Mouse (Mus musculus) ES-E14 (cell line): ENCODE data around the gene AI413582. TPM values are rescaled to one million over a fixed set of nuclear protein-coding genes. Genes with fewer than 3 reads are reported as not detected.

ENCODE experiments used
- DNase-seq: peaks from one replicate; pipeline ENCODE4 v3.0.0-alpha.2; 2013; ENCODE audit warnings: low read depth, low spot score
- H3K27ac ChIP-seq: 2 replicates; pipeline ENCODE4 v1.5.1; 2012; ENCODE audit warnings: low read depth, mild to moderate bottlenecking, low read length, moderate library complexity, mixed read lengths; ENCODE audit not compliant: poor library complexity, insufficient read depth, severe bottlenecking
- H3K36me3 ChIP-seq: 2 replicates; pipeline ENCODE4 v1.6.1; 2012; ENCODE audit warnings: mild to moderate bottlenecking, low read length, moderate library complexity, mixed read lengths; ENCODE audit not compliant: control insufficient read depth, poor library complexity, insufficient read depth, severe bottlenecking
- H3K4me1 ChIP-seq, 2 experiments: fragments of 150-350 bp in 1 of 2; sonication (generic) in 1 of 2; 2 replicates each; pipeline ENCODE4 v1.6.1; 2012; ENCODE audit warnings: low read length in 2 of 2, mild to moderate bottlenecking in 1 of 2, mixed read lengths in 1 of 2; ENCODE audit not compliant: control insufficient read depth in 2 of 2, insufficient read depth in 2 of 2, poor library complexity in 1 of 2
- H3K4me3 ChIP-seq, 2 experiments: fragments of 150-350 bp in 1 of 2; sonication (generic) in 1 of 2; 2 replicates each; pipeline ENCODE4 v1.5.1; 2012; ENCODE audit warnings: low read length in 2 of 2, low read depth in 1 of 2, mild to moderate bottlenecking in 1 of 2, mixed read lengths in 1 of 2; ENCODE audit not compliant: insufficient read depth in 1 of 2, poor library complexity in 1 of 2, severe bottlenecking in 1 of 2
- H3K9ac ChIP-seq: 2 replicates; pipeline ENCODE4 v1.6.1; 2012; ENCODE audit warnings: low read depth, mild to moderate bottlenecking, low read length, mixed read lengths; ENCODE audit not compliant: poor library complexity, insufficient read depth, severe bottlenecking
- H3K9me3 ChIP-seq: fragments of 150-350 bp; sonication (generic); 2 replicates; pipeline ENCODE4 v1.6.1; 2012; ENCODE audit warnings: low read depth, mild to moderate bottlenecking, low read length; ENCODE audit not compliant: control insufficient read depth, insufficient read depth
- CHD2 ChIP-seq: IDR thresholded peaks from 2 replicates; pipeline ENCODE4 v1.6.1; 2014; ENCODE audit warnings: mild to moderate bottlenecking, low read depth, low read length, inconsistent platforms
- HCFC1 ChIP-seq: IDR thresholded peaks from 2 replicates; pipeline ENCODE4 v1.6.1; 2012; ENCODE audit warnings: low read length, inconsistent platforms, borderline replicate concordance; ENCODE audit not compliant: insufficient read depth
- MAFK ChIP-seq: IDR thresholded peaks from 2 replicates; pipeline ENCODE4 v1.6.1; 2014; ENCODE audit warnings: mild to moderate bottlenecking, low read depth, low read length, inconsistent platforms; ENCODE audit not compliant: insufficient read depth
- ZC3H11A ChIP-seq: IDR thresholded peaks from 2 replicates; pipeline ENCODE4 v1.6.1; 2012; ENCODE audit warnings: low read depth, mild to moderate bottlenecking, inconsistent platforms, low read length, borderline replicate concordance
- ZNF384 ChIP-seq: IDR thresholded peaks from 2 replicates; pipeline ENCODE4 v1.6.1; 2012; ENCODE audit warnings: low read depth, low read length, inconsistent platforms
- in situ Hi-C, 2 experiments: fragments of 600-800 bp; cut with MboI; formaldehyde crosslinking; loops; one replicate each; pipeline ENCODE4 v1.15.1; 2025; ENCODE audit warnings: low sequenced_read_pairs in 2 of 2, inconsistent platforms in 1 of 2; ENCODE audit not compliant: unreplicated experiment in 2 of 2
- total RNA-seq: library from RNA; depleted of rRNA; stranded (reverse); fragments of 300-350 nt; gene quantifications from 2 replicates; pipeline ENCODE4 v1.2.3, GENCODE M21; 2012

The AI413582 gene
- total RNA-seq, 1 experiment = 9.2 TPM

DNA sequence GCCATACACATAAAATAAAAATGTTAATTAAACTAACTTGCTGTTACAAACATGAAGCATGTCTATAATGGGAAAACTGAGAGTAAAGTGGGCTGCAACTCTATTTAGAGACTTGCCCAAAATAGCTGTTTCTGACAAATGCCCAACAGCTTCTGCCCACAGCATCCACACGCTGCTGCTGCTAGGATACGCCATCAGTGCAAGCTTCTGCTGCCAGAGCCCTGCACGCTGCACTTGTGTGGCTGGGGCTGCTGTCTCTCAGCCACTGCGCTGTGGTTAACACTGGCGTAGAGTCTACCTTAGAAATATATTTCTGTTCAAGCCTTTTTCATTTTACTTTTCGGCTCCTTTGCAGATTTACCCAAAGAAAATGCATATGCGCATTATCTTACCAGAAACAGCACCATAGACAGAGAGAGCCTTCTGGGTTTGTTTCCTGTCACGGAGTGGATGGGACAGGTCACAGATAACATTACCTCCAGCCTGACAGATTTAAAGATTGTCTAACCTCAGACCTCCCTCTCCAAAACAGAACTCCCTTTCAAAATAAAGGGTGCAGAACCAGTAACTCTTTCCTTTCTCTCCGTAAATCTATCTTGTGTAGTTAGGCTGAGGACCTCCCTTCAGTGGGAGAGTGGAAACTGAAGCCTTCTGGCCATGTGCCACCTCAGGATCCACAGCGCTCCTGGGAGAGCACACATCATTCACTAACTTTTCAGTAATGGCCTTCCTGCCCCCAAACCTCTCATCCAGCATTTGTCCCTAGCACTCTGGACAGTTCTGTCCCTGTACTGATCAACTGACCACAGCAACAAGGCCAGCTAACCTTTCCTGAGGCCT is 45.3 kb upstream of the AI413582 start:
- peaks cover 3% of the 10 kb centered on the region; the same call in 1 of the 2 replicates for H3K36me3 ChIP-seq
- TF ChIP-seq ZNF384 = no peak
- no peak for TF ChIP-seq MAFK
- no peak for DNase-seq
- no peaks in the 10 kb centered on the region for H3K9me3 ChIP-seq
- H3K4me1 ChIP-seq = peaks cover 4 to 20% of the 10 kb centered on the region in 2 experiments; a peak in 3 of 4 replicates
- H3K9ac ChIP-seq = no peak overlapping the region
- no peak overlapping the region for H3K4me3 ChIP-seq
- in situ Hi-C loops = no loop called here
- H3K27ac ChIP-seq = no peak overlapping the region

DNA sequence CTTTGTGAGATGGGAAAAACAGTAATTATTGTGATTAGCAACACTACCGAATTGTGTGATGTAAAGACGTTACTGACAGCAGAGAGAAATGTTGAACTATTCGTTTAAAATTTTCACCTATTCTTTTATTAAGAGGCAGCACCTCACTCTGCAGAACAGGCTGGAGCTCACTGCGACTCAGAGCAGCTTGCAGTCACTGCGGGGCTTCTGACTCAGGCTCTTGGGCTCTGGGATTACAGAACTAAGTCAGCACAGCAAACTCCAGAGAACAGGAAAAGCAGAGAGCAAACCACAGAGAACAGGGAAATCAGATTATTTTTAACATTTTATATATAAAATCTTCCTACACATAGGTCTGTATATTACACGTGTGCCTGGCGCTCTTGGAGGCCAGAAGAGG is 44.0 kb upstream of the AI413582 start:
- H3K27ac ChIP-seq = no peak overlapping the region
- H3K4me1 ChIP-seq = peaks cover 4 to 23% of the 10 kb centered on the region in 2 experiments; a peak in 3 of 4 replicates
- peaks cover 5% of the 10 kb centered on the region; the same call in 1 of the 2 replicates for H3K36me3 ChIP-seq
- in situ Hi-C loops = no loop called here
- no peak overlapping the region for H3K4me3 ChIP-seq
- H3K9me3 ChIP-seq = no peaks in the 10 kb centered on the region
- no peak overlapping the region for H3K9ac ChIP-seq
- no peak for DNase-seq
- TF ChIP-seq CHD2 (no peak), HCFC1 (no peak), ZNF384 (no peak), ZC3H11A (no peak), MAFK (no peak)

DNA sequence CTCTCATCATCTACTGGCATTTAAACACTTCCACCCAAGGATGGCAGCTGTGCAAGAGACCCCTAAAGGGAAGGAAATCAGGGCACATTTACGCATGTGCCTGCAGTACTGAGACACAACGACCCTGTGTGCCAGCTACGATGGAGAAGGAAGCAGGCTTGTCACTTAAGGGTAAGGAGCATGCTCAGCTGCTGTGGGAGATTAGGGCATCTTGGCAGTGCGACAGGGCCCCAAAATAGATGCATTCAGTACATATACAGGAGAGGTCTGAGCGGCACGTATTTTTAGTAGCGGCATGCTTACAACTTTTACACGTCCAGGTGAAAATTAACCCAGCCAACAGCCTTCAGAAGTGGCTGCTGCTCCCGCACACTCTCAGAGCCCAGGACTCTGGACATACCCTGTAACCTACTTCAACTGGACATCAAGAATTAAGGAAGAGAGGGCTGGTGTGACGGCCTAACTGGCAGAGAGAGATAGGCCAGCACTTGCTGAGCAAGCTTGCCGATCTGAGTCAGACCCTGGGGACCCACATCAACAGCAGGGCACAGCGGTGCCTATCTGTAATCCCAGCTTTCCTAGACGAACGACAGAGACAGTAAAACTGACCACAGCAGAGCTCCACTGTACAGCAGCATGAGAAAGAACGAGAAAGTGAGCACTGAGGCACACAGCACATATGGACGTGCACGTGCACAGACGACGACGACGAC is 38.1 kb upstream of the AI413582 start:
- Histone ChIP-seq H3K4me3 (no peak overlapping the region), H3K9ac (no peak overlapping the region), H3K27ac (peak overlapping the region; percentile 20; the same call in 1 of the 2 replicates), H3K4me1 (peaks cover 9 to 29% of the 10 kb centered on the region in 2 experiments), H3K9me3 (no peaks in the 10 kb centered on the region), H3K36me3 (peaks cover 5% of the 10 kb centered on the region; the same call in 1 of the 2 replicates)
- DNase-seq = no peak
- in situ Hi-C loops = no loop called here
- no peak for TF ChIP-seq CHD2
- no peak for TF ChIP-seq ZC3H11A
- TF ChIP-seq ZNF384 = no peak
- TF ChIP-seq HCFC1 = no peak
- TF ChIP-seq MAFK = no peak

DNA sequence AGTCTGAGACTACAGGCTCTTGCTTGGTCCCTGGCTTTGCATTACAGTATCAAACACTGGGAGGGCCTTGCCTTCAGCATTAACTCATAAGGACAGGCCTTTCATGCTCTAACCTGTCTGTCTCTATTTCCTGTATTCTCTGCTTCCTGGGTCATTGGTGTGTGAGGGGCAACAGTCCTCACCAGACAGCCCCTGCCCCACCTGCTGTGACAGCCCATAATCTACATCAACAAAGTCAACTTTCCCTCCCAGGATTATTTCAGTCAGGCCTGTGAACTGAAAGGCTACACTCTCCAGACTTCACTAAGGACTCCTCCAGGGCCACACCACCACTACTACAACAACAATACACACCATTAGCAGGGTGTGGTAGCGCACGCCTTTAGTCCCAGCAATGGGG is 37.5 kb upstream of the AI413582 start:
- Histone ChIP-seq H3K4me3 (no peak overlapping the region), H3K9ac (0 out of 2 replicates have a peak overlapping the region, but pooled peaks have one; percentile 10), H3K4me1 (peaks cover 8 to 27% of the 10 kb centered on the region in 2 experiments), H3K27ac (peak overlapping the region; percentile 26), H3K9me3 (no peaks in the 10 kb centered on the region), H3K36me3 (peaks cover 5% of the 10 kb centered on the region; the same call in 1 of the 2 replicates)
- no peak for TF ChIP-seq ZC3H11A
- TF ChIP-seq MAFK = no peak
- no peak for TF ChIP-seq ZNF384
- TF ChIP-seq CHD2 = no peak
- no peak for TF ChIP-seq HCFC1
- in situ Hi-C loops = no loop called here
- DNase-seq = no peak
